Mouse (Mus musculus) CH12.LX (cell line): Measurements from ENCODE around the gene Ccs. TPM values are rescaled to one million over a fixed set of nuclear protein-coding genes. Genes with fewer than 3 reads are reported as not detected.

ENCODE experiments used
- DNase-seq: peaks from one replicate; pipeline ENCODE4 v3.0.0-alpha.2; 2013; ENCODE audit errors: extremely low read depth
- H3K27ac ChIP-seq: 2 replicates; pipeline ENCODE4 v1.5.1; 2012; ENCODE audit warnings: low read depth, mild to moderate bottlenecking, control low read depth, moderate library complexity; ENCODE audit not compliant: insufficient read depth
- H3K27me3 ChIP-seq: replicated peaks from 2 replicates; pipeline ENCODE3; 2012; ENCODE audit warnings: inconsistent platforms
- H3K36me3 ChIP-seq, 2 experiments: replicated peaks in 1 of 2; 2 replicates each; pipeline versions ENCODE3 to v1.6.1; 2012; ENCODE audit warnings: inconsistent platforms in 1 of 2, low read length in 1 of 2, mild to moderate bottlenecking in 1 of 2, mixed read lengths in 1 of 2, moderate library complexity in 1 of 2; ENCODE audit not compliant: control insufficient read depth in 1 of 2, insufficient read depth in 1 of 2
- H3K4me1 ChIP-seq, 2 experiments: 2 replicates each; pipeline ENCODE4 v1.6.1; 2012; ENCODE audit warnings: inconsistent platforms in 1 of 2, moderate library complexity in 1 of 2; ENCODE audit not compliant: insufficient read depth in 2 of 2, control insufficient read depth in 1 of 2
- H3K4me2 ChIP-seq: 2 replicates; pipeline ENCODE4 v1.6.1; 2012; ENCODE audit warnings: low read depth, mild to moderate bottlenecking, control low read depth; ENCODE audit not compliant: poor library complexity, insufficient read depth, severe bottlenecking
- H3K4me3 ChIP-seq, 3 experiments: fragments of 150-350 bp in 1 of 3; sonication (generic) in 1 of 3; replicated peaks in 1 of 3; 2 replicates each; pipeline versions ENCODE3 to v1.5.1; 2011 to 2012; ENCODE audit warnings: low read depth in 2 of 3, low read length in 2 of 3, mild to moderate bottlenecking in 2 of 3, moderate library complexity in 2 of 3, control low read depth in 1 of 3, improper control_type of control experiment in 1 of 3, inconsistent platforms in 1 of 3, mixed read lengths in 1 of 3; ENCODE audit not compliant: poor library complexity in 1 of 3
- H3K79me2 ChIP-seq: replicated peaks from 2 replicates; pipeline ENCODE4 v1.6.1; 2012; ENCODE audit warnings: mild to moderate bottlenecking, moderate library complexity; ENCODE audit not compliant: control insufficient read depth, poor library complexity, insufficient read depth, severe bottlenecking; ENCODE audit errors: extremely low read depth
- H3K9ac ChIP-seq: 2 replicates; pipeline ENCODE4 v1.6.1; 2012; ENCODE audit warnings: low read depth, mild to moderate bottlenecking, control low read depth, moderate library complexity; ENCODE audit not compliant: insufficient read depth
- H3K9me3 ChIP-seq: replicated peaks from 2 replicates; pipeline ENCODE3; 2012; ENCODE audit warnings: low read length, inconsistent platforms, mixed read lengths
- CHD2 ChIP-seq: IDR thresholded peaks from 2 replicates; pipeline ENCODE4 v1.6.1; 2011; ENCODE audit warnings: low read length, improper control_type of control experiment
- E2F4 ChIP-seq: IDR thresholded peaks from 2 replicates; pipeline ENCODE4 v1.6.1; 2011; ENCODE audit warnings: low read depth, low read length, improper control_type of control experiment; ENCODE audit not compliant: insufficient replicate concordance
- ELF1 ChIP-seq: IDR thresholded peaks from 2 replicates; pipeline ENCODE4 v1.6.1; 2014; ENCODE audit warnings: low read depth, mild to moderate bottlenecking, inconsistent platforms, low read length, improper control_type of control experiment
- GABPA ChIP-seq: IDR thresholded peaks from 2 replicates; pipeline ENCODE4 v1.6.1; 2012; ENCODE audit warnings: low read depth, low read length, improper control_type of control experiment, inconsistent platforms; ENCODE audit not compliant: insufficient replicate concordance
- IRF4 ChIP-seq: IDR thresholded peaks from 2 replicates; pipeline ENCODE4 v1.6.1; 2014; ENCODE audit warnings: low read depth, mild to moderate bottlenecking, inconsistent platforms, low read length, improper control_type of control experiment
- JUN ChIP-seq: IDR thresholded peaks from 2 replicates; pipeline ENCODE4 v1.6.1; 2011; ENCODE audit warnings: low read depth, mild to moderate bottlenecking, low read length, improper control_type of control experiment, moderate library complexity; ENCODE audit not compliant: insufficient read depth
- MAFK ChIP-seq: IDR thresholded peaks from 2 replicates; pipeline ENCODE4 v1.6.1; 2011; ENCODE audit warnings: low read length, improper control_type of control experiment; ENCODE audit not compliant: insufficient replicate concordance
- MXI1 ChIP-seq: IDR thresholded peaks from 2 replicates; pipeline ENCODE4 v1.6.1; 2011; ENCODE audit warnings: mild to moderate bottlenecking, low read depth, low read length, improper control_type of control experiment
- MYC ChIP-seq: IDR thresholded peaks from 2 replicates; pipeline ENCODE4 v1.6.1; 2011; ENCODE audit warnings: low read depth, mild to moderate bottlenecking, improper control_type of control experiment, low read length
- PAX5 ChIP-seq: IDR thresholded peaks from 2 replicates; pipeline ENCODE4 v1.6.1; 2012; ENCODE audit warnings: low read length, inconsistent platforms, mixed read lengths
- POLR2AphosphoS2 ChIP-seq: IDR thresholded peaks from 2 replicates; pipeline ENCODE4 v1.6.1; 2011; ENCODE audit warnings: low read depth, low read length, improper control_type of control experiment
- RAD21 ChIP-seq: IDR thresholded peaks from 2 replicates; pipeline ENCODE4 v1.6.1; 2011; ENCODE audit warnings: low read depth, mild to moderate bottlenecking, low read length, improper control_type of control experiment, moderate library complexity
- RCOR1 ChIP-seq: conservative IDR thresholded peaks from 2 replicates; pipeline ENCODE4 v1.6.1; 2012; ENCODE audit warnings: low read depth, mild to moderate bottlenecking, inconsistent platforms, low read length, improper control_type of control experiment
- SMC3 ChIP-seq: IDR thresholded peaks from 2 replicates; pipeline ENCODE4 v1.6.1; 2011; ENCODE audit warnings: low read depth, low read length, improper control_type of control experiment
- TBP ChIP-seq: conservative IDR thresholded peaks from 2 replicates; pipeline ENCODE4 v1.6.1; 2011; ENCODE audit warnings: low read depth, low read length, improper control_type of control experiment
- TCF12 ChIP-seq: IDR thresholded peaks from 2 replicates; pipeline ENCODE4 v1.6.1; 2014; ENCODE audit warnings: low read depth, mild to moderate bottlenecking, inconsistent platforms, low read length, improper control_type of control experiment
- USF1 ChIP-seq: IDR thresholded peaks from 2 replicates; pipeline ENCODE4 v1.6.1; 2014; ENCODE audit warnings: low read depth, mild to moderate bottlenecking, inconsistent platforms, low read length, improper control_type of control experiment
- USF2 ChIP-seq: conservative IDR thresholded peaks from 2 replicates; pipeline ENCODE4 v1.6.1; 2011; ENCODE audit warnings: low read depth, low read length, improper control_type of control experiment
- ZC3H11A ChIP-seq: IDR thresholded peaks from 2 replicates; pipeline ENCODE4 v1.6.1; 2012; ENCODE audit warnings: low read depth, mild to moderate bottlenecking, inconsistent platforms, low read length, improper control_type of control experiment
- ZKSCAN1 ChIP-seq: IDR thresholded peaks from 2 replicates; pipeline ENCODE4 v1.6.1; 2012; ENCODE audit warnings: low read depth, inconsistent platforms, low read length, improper control_type of control experiment, borderline replicate concordance
- ZMIZ1 ChIP-seq: IDR thresholded peaks from 2 replicates; pipeline ENCODE4 v1.6.1; 2012; ENCODE audit warnings: low read depth, mild to moderate bottlenecking, inconsistent platforms, low read length, improper control_type of control experiment
- dilution Hi-C: fragments of 300-500 bp; cut with MboI; formaldehyde crosslinking; loops from 2 replicates; pipeline ENCODE4 v1.14.3; 2020; ENCODE audit warnings: low sequenced_read_pairs; ENCODE audit not compliant: extremely low pct_unique_long_range_greater_than_20kb, extremely low pct_ligation_motif_present
- in situ Hi-C: fragments of 300-500 bp; cut with MboI; formaldehyde crosslinking; loops from 3 replicates; pipeline ENCODE4 v1.14.3; 2019; ENCODE audit warnings: low sequenced_read_pairs, low pct_ligation_motif_present, low pct_unique_long_range_greater_than_20kb, mixed read lengths
- polyA plus RNA-seq: library from polyadenylated mRNA; unstranded; fragments of >175 nt; gene quantifications from 2 replicates; pipeline ENCODE4 v1.2.1, GENCODE M21; 2012; ENCODE audit warnings: low read depth; ENCODE audit not compliant: insufficient read length
- total RNA-seq, 2 experiments: library from RNA; depleted of rRNA; stranded (reverse); fragments of 300-350 nt in 1 of 2; fragments of >200 nt in 1 of 2; gene quantifications; 2 replicates each; pipeline ENCODE4 v1.2.3; 2012 to 2014

The Ccs gene
- total and polyA plus RNA-seq, 3 experiments, result 25.6 to 42.1 (median 32.0) TPM

GRCm38 (mm10) chr19:4845846-4846245 lies 6.7 kb upstream of the Ccs start:
- no peak for TF ChIP-seq MAFK
- no peak for TF ChIP-seq POLR2AphosphoS2
- no peak for TF ChIP-seq PAX5
- TF ChIP-seq CHD2, result no peak
- TF ChIP-seq ELF1, result no peak
- no peak for TF ChIP-seq RCOR1
- TF ChIP-seq MYC, result no peak
- TF ChIP-seq RAD21, result no peak
- TF ChIP-seq GABPA, result no peak
- TF ChIP-seq TCF12, result no peak
- no peak for TF ChIP-seq ZMIZ1
- no peaks in the 10 kb centered on the region for H3K36me3 ChIP-seq
- H3K27ac ChIP-seq, result no peak overlapping the region
- H3K4me2 ChIP-seq, result no peak overlapping the region
- H3K4me1 ChIP-seq, result no peaks in the 10 kb centered on the region
- dilution Hi-C loops, result no loop called here
- no peaks in the 10 kb centered on the region for H3K9me3 ChIP-seq
- H3K9ac ChIP-seq, result no peak overlapping the region
- in situ Hi-C loops, result no loop called here
- peaks cover 59% of the 10 kb centered on the region for H3K27me3 ChIP-seq
- no peaks in the 10 kb centered on the region for H3K79me2 ChIP-seq
- no peak overlapping the region for H3K4me3 ChIP-seq
- DNase-seq, result no peak

GRCm38 (mm10) chr19:4842611-4843010 lies 3.5 kb upstream of the Ccs start:
- no peaks in the 10 kb centered on the region for H3K9me3 ChIP-seq
- dilution Hi-C loops (no loop called here), in situ Hi-C loops (loop anchor here (5.0 kb wide), 1 partner anchor 85 kb away; the partner anchor contains the start of gene Rbm4b)
- no peak for TF ChIP-seq GABPA
- TF ChIP-seq ELF1, result no peak
- TF ChIP-seq RCOR1, result no peak
- no peak for TF ChIP-seq ZKSCAN1
- no peak for TF ChIP-seq TBP
- TF ChIP-seq E2F4, result no peak
- no peak for TF ChIP-seq SMC3
- TF ChIP-seq MXI1, result no peak
- no peak for TF ChIP-seq USF2
- no peak for TF ChIP-seq IRF4
- no peak for TF ChIP-seq ZC3H11A
- TF ChIP-seq USF1, result no peak
- no peak for TF ChIP-seq JUN
- H3K36me3 ChIP-seq, result no peaks in the 10 kb centered on the region
- H3K79me2 ChIP-seq, result no peaks in the 10 kb centered on the region
- peaks cover 6 to 18% of the 10 kb centered on the region in 2 experiments; a peak in 3 of 4 replicates for H3K4me1 ChIP-seq
- peaks cover 57% of the 10 kb centered on the region for H3K27me3 ChIP-seq
- H3K27ac ChIP-seq, result no peak overlapping the region
- H3K4me3 ChIP-seq, result no peak overlapping the region
- no peak overlapping the region for H3K9ac ChIP-seq
- no peak overlapping the region for H3K4me2 ChIP-seq
- no peak for DNase-seq
